Mouse (Mus musculus) layer of hippocampus, postnatal 36 days (tissue): ENCODE data around the gene Fbxl15. TPM values are rescaled to one million over a fixed set of nuclear protein-coding genes. Genes with fewer than 3 reads are reported as not detected.

Experiments used
- DNase-seq, 2 experiments: peaks; one replicate each; pipeline ENCODE4 v3.0.0; 2022
- total RNA-seq, 2 experiments: library from RNA; stranded (reverse); gene quantifications; 2 replicates each; pipeline ENCODE4 v1.2.3; 2021

Fbxl15 gene
- total RNA-seq, 2 experiments from 2014 or later, result 28.3 to 33.6 TPM

DNA sequence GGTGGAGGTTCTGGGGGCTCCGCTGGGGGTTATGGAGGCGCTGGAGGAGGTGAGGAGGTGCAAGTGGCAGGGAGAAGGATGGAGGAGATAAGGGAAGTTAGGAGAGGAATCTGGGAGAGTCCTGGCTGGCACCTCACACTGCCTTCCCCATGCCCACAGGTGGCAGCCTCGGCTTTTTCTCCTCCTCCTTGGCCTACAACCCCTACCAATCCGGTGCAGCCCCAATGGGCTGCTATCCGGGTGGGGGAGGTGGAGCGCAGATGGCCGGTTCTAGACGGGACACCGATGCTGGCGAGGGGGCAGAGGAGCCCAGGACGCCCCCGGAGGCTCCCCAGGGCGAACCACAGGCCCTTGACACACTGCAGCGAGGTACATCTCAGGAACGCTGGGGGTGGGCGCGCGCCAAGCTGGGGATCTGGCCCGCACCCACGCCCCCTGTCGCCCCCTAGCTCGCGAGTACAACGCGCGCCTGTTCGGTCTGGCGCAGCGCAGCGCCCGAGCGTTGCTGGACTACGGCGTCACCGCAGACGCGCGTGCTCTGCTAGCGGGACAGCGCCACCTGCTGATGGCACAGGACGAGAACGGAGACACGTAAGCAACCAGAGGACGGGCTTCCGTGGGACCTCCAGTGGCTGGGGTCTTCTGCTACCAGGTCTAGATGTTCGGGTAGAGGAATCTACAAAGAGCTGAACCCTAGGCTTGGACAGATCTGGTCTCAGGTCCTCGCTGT lies 19.1 kb upstream of the Fbxl15 start:
- peak; percentile 85 to 87 for DNase-seq

DNA sequence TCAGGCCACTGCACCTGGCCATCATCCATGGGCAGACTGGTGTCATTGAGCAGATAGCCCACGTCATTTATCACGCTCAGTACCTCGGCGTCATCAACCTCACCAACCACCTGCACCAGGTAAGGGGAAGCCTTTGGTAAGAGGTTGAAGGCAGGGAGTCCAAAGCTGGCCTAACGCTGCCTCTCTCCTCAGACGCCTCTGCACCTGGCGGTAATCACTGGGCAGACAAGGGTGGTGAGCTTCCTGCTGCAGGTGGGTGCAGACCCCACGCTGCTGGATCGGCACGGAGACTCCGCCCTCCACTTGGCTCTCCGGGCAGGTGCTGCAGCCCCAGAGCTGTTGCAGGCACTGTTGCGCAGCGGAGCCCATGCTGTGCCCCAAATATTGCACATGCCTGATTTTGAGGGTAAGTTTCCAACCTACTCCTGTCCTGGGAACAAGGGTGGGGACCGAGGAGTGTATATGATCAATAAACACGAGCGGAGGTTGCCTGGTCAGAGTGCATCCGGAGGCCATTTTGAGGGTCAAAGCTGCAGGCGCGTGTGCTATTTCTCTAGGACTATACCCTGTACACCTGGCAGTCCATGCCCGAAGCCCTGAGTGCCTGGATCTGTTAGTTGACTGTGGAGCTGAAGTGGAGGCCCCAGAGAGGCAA lies 18.2 kb upstream of the Fbxl15 start:
- peak in 1 of 2 experiments; percentile 15 for DNase-seq

DNA sequence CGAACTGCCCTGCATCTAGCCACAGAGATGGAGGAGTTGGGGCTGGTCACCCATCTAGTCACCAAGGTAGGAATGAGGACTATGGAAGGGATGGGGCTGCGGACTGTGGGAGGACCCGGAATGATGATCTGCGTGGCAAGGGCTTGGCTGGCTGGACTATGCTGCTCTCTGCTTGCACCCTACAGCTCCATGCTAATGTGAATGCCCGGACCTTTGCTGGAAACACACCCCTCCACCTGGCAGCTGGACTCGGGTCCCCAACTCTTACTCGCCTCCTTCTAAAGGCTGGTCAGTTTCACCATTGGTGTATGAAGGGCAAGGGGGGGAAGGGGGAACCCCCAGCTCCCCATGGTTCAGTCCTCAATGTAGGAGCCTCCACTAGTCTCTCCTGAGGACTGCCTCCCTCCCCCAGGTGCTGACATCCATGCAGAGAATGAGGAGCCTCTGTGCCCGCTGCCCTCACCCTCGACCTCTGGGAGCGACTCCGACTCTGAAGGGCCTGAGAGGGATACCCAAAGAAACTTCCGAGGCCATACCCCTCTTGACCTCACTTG lies 17.6 kb upstream of the Fbxl15 start:
- DNase-seq, result no peak

DNA sequence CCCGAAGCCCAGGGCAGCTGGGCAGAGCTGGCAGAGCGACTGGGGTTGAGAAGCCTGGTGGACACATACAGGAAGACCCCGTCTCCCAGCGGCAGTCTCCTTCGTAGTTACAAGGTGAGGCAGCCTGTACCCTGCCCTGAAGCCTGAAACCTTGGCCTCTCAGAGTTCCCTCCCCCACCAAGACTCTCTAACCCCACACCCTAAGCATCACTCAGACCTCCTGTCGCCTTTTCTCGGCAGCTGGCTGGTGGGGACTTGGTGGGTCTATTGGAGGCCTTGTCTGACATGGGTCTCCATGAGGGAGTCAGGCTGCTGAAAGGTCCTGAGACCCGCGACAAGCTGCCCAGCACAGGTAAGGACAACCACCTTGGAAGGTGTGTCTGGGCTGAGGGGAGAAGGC lies 16.6 kb upstream of the Fbxl15 start:
- DNase-seq, result no peak

DNA sequence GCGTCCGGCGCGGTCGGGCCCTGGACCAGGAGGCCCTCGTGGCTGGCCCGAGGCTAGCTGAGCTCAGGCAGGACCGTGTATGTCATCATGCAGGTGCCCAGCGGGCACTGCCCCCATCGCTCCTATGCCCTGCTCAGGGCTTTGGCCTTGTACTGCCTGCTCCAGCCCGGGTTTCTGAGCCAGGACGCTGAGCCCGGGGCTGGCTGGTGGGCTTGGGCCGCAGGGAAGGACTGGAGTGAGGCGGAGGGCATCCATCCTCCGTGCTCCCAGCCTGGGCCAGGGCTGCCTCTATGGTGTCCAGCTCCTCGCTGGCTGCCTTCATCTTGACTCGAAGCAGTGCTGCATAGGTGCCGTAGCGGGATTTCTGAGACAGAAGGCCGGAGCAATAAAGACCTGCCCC lies 15.4 kb upstream of the Fbxl15 start:
- no peak for DNase-seq

DNA sequence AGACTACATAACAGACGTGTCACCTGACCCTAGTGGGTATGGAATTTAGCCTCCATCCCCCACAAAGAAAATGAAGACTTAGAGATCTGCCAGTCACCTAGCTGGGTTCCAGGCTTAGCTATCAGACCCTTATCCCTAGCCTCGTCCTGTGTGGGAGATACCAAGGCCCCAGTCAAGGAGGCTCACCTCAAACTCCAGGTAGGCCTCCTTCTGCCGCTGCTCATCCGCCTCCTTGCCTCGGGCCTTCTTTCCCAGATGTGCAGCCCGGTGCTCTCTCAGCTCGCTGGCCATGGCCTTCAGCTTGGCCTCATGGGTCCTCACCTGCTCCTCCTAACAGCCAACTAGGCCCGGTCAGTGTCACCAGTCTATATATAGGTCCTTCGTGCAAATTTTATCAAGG lies 14.9 kb upstream of the Fbxl15 start:
- no peak for DNase-seq

DNA sequence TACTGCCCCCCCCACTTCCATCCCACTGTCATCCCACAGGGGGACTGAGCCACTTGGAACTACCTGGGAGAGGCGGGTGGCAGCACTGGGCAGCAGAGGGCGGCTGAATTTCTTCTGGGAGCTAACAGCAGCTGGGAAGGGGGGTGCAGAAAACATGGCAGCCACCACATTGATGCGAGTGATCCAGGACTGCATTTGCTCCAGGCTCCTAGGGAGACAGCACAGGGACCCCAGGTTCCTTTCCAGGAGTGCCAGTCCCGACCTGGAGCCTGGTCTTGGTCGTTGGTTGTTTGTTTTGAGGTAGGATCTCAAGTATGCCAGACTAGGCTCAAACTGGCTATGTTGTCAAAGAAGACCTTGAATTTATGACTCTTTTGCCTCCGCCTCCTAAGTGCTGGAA lies 14.4 kb upstream of the Fbxl15 start:
- DNase-seq, result no peak

DNA sequence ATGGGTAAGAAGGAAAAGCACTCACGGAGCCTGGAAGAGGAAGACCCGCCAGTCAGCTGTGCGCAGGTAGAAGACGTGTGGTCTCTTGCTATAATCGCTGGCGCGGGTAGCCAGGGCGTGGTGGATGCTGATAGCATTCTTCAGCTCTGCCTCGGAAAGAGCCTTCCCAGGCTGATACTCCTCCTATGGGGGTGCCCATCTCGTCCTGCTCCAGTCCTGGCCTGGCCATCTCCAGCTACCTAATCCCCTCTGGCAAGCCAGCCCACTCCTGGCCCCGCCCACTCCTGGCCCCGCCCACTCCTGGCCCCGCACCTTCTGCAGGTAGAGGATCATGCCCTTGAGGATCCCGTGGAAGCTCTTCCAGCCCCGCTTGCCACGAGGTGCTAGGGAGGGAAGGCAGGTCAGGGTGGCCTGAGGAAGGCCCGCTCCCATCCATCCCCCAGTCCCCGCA lies 13.8 kb upstream of the Fbxl15 start:
- DNase-seq, result no peak

DNA sequence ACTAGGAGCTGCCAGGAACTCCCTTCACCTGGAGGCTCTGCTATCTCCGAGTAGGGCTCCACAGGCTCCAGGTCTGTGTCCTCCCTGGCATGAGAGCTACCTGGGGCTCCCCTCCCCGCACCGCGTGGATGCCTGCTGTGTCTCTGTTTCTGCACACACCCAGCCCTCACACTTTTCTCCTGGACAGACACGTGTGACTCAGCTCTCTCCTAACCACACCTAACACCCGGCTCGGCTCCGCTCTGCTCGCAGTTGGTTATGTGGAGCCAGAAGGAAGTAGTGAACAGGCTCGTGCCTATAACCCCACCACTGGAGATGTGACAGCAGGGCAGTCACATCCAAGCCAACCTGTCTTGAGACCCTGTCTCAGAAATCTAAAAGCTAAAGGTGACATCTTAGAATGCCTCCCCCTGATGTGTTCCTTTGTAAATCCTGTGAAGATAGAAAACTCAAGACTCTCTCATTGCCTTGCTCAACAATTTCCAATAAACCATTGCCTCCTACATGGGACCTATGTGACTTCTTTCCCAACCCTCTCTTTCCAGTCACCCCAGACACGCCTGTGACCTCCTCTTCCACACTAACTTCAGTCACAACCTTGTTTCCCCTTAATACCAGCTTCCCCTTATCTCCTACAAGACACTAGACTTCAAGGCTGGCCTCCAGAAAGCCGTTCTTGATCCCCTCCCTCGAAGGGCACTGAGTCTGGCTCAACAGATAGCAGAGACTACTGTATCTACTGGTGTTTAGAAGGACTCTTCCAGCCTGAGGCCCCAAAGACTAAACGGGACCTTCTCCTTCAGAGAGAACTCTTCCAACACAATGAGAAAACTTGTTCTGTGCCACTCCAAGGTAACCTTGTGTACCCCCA lies 12.9 kb upstream of the Fbxl15 start:
- no peak for DNase-seq

DNA sequence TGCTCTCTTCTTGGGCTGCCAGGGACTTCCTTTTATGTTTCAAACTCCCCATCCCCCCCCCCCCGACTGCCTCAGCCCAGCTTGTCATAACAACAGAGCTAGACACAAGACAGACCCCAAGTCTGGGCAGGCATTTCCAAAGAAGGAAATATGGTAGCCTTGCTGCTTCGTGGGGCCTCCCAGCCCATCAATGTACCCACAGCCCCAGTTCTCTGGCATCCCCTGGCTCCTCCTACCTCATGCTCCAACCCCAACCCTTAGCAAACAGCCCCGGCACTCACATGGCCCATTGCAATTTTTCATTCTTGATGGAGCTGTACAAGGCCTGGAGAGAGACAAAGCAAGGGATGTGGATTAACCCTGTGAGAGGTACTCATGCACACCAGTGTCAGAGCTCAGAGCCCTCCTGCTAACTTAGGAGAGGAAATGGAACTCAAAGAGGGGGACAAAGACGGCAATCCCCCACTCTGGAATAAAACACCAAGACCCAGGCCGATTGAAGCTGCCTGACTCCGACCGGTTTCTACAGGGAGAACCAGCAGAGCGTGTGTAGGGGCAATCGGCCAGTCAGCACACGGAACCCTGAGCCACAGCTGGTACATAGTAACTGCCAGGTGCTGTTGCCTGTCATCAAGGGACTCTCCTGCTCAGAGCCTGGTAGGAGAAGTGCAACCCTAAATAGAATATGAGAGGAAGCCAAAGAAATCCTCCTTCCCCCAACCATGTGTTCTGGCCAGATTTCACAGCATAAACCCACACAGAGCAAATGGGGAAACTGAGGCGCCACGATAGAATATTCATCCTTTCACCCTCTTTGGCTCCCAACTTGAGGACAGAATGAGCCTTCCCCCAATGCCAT lies 12.0 kb upstream of the Fbxl15 start:
- peak; percentile 7 to 9 for DNase-seq

DNA sequence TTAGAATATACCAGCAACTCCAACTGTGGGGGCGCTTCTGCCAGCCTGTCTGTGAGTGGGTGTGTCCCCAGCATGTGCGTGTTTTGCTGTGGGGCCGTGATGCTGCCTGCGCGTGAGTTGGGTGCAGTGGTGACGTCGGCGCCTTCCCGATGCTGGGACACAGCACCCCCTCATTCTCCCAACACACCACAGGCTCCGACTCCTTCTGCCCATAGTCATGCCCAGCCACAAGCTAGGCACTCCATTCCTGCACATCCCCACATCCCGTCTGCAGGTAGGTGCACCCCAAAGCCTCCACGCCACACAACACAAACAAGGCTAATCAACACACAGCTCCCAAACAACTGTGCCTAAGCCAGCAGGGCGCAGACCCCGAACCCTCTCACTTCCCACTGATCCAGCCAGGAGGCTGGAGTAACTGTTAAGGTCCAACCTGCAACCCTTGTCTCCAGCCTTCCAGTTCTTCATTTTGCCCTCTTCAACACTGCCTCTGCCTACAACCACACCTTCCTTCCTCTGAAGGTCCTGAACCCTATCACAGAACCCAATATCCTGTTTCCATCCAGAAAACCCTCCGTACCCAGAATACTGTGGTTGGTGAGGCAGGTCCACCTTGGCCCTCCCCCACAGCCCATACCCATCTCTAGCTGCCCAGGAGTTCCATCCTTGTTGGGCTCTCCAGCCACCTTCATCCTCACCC lies 11.0 kb upstream of the Fbxl15 start:
- peak; percentile 76 to 79 for DNase-seq

DNA sequence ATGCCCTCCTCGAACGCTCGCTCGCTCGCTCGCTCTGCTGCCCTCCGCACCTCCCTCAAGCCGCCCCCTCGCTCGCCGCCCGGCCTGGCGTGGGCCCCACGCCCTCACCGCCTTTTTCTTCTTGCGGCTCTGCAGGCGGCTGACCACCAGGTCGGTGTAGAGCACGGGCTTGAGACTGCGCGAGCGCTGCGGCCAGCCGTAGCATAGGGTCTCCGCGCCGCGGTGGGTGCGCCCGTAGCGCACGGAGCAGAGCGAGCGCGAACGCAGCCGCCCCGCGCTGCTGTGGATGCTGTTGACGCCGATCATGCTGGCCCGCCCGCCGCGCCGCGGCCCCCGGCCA lies 10.5 kb upstream of the Fbxl15 start:
- DNase-seq, result peak in 1 of 2 experiments; percentile 18

DNA sequence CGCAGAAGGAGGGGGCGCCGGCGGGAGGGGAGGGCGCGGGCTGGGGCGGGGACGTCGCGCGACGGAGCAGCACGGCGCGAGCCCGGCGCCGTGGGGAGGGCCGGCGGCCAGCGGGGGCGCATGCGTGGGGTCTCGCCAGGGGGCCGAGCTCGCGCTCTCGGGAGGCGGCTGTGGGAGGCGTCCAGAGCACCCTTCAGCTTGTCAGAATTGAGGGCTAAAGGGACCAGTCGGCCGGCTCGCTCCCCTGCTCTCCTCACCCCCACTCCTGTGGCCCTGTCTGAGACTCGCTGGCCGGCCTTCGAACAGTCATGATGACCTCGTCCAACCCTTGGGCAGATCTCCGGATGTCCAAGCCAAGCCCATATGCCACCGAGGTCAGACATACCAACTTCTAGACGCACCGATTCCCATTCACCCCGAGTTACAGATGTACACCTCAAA lies 9.9 kb upstream of the Fbxl15 start:
- DNase-seq, result peak; percentile 73 to 74

DNA sequence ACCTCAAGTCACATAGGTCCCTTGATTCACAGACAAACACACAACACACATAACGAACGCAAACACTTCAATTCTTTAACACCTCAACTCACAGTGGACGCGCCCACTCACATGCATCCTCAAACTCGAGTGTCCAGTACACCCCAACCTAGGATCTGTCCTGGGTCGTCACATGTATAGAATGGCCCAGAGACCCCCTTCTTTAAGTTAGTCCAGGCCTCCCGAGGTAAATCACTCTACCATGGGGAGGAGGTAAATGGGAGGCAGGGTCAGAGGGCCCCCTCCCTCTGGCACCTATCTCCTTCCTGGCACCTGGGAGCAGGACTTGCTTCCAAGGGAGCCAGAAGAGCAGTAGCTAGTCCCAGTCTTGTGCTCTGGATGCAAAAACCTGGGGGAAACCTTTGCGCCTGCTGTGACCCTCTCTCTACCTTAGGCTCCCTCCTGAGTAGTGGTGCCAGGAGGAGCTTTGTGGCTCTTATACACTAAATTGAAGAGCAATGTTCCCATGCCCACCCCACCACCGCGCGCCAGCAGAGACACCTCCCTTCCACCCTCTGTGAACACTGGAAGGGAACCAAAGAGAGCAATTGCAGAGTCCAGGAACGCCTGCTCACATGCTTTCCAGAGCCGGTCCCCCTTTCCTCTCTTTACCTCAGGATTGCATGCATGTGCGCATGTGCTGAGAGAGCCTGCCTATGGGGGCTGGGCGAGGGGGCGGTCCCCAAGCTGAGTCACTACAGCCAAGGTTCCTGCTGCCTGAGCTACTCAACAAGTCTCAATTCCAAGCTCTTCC lies 9.2 kb upstream of the Fbxl15 start:
- DNase-seq, result peak; percentile 89 to 90

DNA sequence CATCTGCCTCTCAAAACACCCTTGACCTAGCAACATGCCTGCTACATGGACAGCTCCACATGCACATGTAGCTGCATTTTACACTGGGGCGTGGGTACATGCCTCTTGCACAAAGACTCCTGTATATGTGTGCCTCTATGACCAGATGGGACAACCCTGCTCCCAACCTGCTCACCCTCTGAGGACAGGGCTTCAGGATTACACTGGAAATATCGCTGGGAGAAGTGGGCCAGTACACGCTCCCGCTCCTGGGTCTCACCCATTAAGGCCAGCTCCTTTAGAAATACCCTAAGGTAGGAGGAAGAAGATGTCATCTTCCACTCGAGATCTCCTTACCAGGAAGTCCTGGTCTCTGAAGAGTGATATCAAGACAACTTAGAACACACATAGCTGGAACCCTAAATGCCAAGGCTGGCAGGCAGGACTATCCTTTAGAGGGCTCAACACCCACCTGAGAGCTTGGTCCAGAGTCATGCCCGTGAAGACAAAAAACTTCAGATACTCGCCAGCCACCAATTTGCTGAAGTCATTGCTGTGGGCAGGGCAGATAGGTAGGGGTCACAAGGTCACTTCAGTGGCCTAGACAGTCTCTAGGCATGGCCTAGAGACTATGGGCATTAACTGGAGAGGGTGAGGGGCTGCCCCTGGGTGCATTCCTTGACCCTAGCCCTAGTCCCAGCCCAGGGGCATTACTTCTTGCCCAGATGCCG lies 7.8 kb upstream of the Fbxl15 start:
- no peak for DNase-seq

DNA sequence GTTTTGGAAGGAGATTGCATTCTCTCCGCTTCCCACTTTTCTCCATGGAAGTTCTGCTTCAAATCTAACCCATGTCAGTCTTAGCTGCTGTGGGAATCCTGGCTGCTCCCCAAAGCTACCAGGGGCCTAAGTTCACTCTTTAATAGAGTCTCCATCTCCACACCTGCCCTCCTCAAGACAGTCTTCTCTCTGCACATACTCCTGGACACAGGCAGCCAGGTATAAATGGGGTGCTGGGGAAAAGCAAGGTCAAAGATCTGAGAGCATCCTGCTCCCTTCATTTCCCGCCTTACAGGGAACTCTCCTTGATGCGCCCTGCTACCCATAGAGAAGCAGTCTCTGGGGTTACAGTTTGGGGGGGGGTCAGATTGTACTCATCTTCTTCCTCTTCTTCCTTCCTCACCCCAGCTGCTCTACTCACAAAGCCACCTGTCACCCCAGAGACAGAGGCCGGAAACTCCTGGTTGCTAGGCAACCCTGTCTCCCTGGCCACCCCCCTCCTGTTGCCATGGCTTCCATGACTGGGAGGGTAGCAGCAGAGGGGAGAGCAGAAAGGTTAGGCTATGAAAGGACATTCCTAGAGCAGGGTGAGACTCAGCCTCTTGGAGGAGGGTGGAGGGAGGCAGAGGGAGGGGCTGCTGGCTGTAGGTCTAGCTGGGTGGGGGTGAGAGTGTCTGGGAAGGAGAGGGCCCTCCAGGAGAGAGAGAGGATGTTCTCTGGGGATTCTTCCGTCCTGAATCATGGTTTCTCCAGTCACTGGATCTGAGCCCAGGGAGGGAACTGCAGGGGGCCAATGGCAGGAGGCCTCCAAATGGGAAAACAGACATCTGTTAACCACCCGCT lies 6.7 kb upstream of the Fbxl15 start:
- peak; percentile 62 to 72 for DNase-seq

DNA sequence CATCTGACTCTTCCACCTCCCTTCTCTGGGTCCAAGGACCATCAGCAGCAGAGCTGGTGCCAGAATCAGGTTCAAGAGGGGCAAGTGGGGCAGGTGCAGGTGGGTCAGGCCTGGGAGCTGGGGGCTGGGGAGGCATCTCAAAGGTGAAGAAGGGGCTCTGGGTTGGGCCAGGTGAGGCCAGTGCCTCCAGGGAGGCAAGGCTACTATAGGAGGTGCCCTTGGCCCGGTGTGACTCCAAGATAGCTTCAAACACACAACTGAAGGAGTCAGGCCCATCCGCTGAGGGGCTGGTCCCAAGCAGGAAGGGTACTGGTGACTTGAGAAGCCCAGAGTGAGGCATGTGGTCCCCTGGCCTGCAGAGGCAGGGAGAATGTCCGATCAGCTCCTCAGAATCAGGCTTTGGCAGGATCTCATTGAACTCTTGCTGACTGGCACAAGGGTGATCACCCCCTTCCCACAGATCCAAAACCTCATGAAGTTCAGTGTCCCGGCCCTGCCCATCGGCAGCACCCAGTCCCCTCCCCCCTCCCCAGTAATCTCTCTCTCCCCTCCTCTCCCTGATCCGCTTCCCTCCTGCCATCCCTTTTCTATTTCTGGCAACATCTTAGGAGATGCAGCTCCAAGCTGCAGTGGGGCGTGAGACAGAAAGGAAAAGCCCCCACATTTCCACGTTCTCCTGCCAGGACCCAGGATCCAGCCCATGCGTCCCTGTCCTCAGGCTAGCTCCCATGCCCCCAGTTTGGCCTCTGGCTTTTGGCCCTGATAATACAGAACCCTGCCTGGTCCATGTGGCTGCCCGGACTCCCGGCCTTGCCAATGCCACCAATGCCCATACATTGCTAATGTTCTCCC lies 5.6 kb upstream of the Fbxl15 start:
- DNase-seq, result no peak
